Mouse (Mus musculus): ENCODE data around the gene Arhgap5. TPM values are rescaled to one million over a fixed set of nuclear protein-coding genes. Genes with fewer than 3 reads are reported as not detected.
A peak's percentile ranks its signal among the peaks of the same experiment; 100 is the strongest.
"Not testable (repeated sequence)": the region's sequence is repeated elsewhere in the genome, so short reads cannot be mapped to it uniquely, and the experiment has no call there.

The Arhgap5 gene
- polyA plus RNA-seq, 1 experiment: 9.9 TPM

DNA sequence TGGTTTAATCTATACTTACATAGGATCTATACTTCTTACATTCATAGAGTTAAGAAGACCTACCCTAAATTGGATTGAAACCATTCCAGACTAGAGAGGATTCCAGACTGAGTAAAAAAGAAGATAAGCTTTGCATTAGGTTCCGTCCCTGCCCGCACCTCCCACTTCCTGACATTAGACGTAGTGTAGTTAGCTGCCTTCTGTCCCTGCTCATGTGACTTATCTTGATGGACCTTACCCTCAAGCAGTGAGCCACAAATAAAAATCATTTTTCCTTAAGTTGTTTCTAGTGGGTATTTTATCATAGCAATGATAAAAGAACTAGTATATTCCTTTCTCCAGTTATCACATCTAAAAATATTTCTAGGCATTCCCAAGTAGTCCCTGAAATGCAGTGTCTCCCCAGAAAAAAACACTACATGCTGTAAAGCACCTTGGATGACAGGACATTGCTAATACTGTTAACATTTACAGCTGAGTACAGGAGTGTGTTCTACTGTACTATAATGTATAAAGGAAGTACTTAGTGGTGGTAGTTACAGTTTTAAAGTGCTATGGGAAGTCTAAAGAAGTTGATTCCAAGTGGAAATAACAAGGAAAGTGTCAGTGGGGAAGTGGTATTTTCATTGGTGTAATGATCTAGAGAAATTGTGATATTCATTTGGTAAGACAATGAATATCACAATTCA, 51.6 kb downstream of the Arhgap5 start:
- Histone ChIP-seq H3K36me3 (ENCODE audit: control insufficient read depth, insufficient read depth) (peaks cover 12% of the 10 kb centered on the region), H3ac (ENCODE audit: control insufficient read depth, insufficient read length) (no peak overlapping the region), H3K4me2 (ENCODE audit: low read depth) (no peak overlapping the region), H3K27me3 (ENCODE audit: control insufficient read depth, insufficient read depth, insufficient read length) (no peaks in the 10 kb centered on the region), H3K79me2 (ENCODE audit: control insufficient read depth, insufficient read depth) (peaks cover 51% of the 10 kb centered on the region), H3K4me3 (no peak overlapping the region)
- no peak for TF ChIP-seq USF1 (IDR thresholded peaks at IDR 0.05; ENCODE audit: low read depth)
- TF ChIP-seq MAX (IDR thresholded peaks at IDR 0.05; ENCODE audit: low read depth): no peak
- TF ChIP-seq REST (IDR thresholded peaks at IDR 0.05; ENCODE audit: insufficient read depth, insufficient read length): no peak
- no peak for TF ChIP-seq TCF3 (IDR thresholded peaks at IDR 0.05; ENCODE audit: insufficient read length, low read depth)
- no peak for TF ChIP-seq TCF12 (IDR thresholded peaks at IDR 0.05; ENCODE audit: insufficient read depth, poor library complexity, severe bottlenecking)
- no peak for TF ChIP-seq MYOG (IDR thresholded peaks at IDR 0.05; ENCODE audit: control insufficient read depth in 1 of 3, insufficient read depth in 1 of 3, insufficient read length in 2 of 3, low read depth in 2 of 3)
- no peak for TF ChIP-seq POLR2A (IDR thresholded peaks at IDR 0.05; ENCODE audit: insufficient read length, low read depth)
- no peak for TF ChIP-seq E2F4 (IDR thresholded peaks at IDR 0.05; ENCODE audit: insufficient read depth)
- TF ChIP-seq POLR2AphosphoS2 (IDR thresholded peaks at IDR 0.05; ENCODE audit: insufficient read length, low read depth): no peak

DNA sequence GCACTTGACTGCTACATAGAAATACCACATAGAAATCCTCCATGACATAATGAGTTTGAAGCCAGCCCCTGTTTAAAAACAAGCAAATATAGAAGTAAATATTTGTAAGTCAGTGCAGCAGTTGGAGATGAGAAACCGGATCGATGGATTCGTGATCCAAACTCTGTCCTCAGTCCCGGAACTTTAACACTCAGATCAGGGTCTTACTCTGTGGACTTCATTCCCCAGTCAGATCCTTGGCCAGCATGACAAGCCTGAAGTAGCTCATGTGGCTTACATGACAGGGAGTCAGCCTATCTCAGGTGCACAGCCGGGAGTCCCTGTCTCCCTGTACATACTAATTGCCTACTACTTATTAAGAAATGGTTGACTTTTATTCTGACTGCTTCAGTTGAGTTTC, 61.9 kb downstream of the Arhgap5 start:
- Histone ChIP-seq H3K4me2 (ENCODE audit: low read depth) (no peak overlapping the region), H3K4me3 (no peak overlapping the region), H3ac (ENCODE audit: control insufficient read depth, insufficient read length) (no peak overlapping the region), H3K27me3 (ENCODE audit: control insufficient read depth, insufficient read depth, insufficient read length) (no peaks in the 10 kb centered on the region), H3K36me3 (ENCODE audit: control insufficient read depth, insufficient read depth) (peaks cover 49% of the 10 kb centered on the region), H3K79me2 (ENCODE audit: control insufficient read depth, insufficient read depth) (no peaks in the 10 kb centered on the region)
- TF ChIP-seq MYOG (IDR thresholded peaks at IDR 0.05; ENCODE audit: control insufficient read depth in 1 of 3, insufficient read depth in 1 of 3, insufficient read length in 2 of 3, low read depth in 2 of 3): no peak
- TF ChIP-seq POLR2A (IDR thresholded peaks at IDR 0.05; ENCODE audit: insufficient read length, low read depth): no peak
- no peak for TF ChIP-seq TCF3 (IDR thresholded peaks at IDR 0.05; ENCODE audit: insufficient read length, low read depth)
- no peak for TF ChIP-seq REST (IDR thresholded peaks at IDR 0.05; ENCODE audit: insufficient read depth, insufficient read length)
- no peak for TF ChIP-seq CEBPB (IDR thresholded peaks at IDR 0.05; ENCODE audit: insufficient read depth, poor library complexity, severe bottlenecking)
- TF ChIP-seq POLR2AphosphoS2 (IDR thresholded peaks at IDR 0.05; ENCODE audit: insufficient read length, low read depth): no peak
- no peak for TF ChIP-seq E2F4 (IDR thresholded peaks at IDR 0.05; ENCODE audit: insufficient read depth)
- no peak for TF ChIP-seq SRF (IDR thresholded peaks at IDR 0.05; ENCODE audit: control insufficient read depth, insufficient read length, low read depth)
- TF ChIP-seq MYOD1 (IDR thresholded peaks at IDR 0.05; ENCODE audit: control insufficient read depth in 1 of 3, insufficient read length in 2 of 3, low read depth in 2 of 3): no peak
- no peak for TF ChIP-seq TCF12 (IDR thresholded peaks at IDR 0.05; ENCODE audit: insufficient read depth, poor library complexity, severe bottlenecking)
- no peak for TF ChIP-seq USF1 (IDR thresholded peaks at IDR 0.05; ENCODE audit: low read depth)
- no peak for TF ChIP-seq MAX (IDR thresholded peaks at IDR 0.05; ENCODE audit: low read depth)

DNA sequence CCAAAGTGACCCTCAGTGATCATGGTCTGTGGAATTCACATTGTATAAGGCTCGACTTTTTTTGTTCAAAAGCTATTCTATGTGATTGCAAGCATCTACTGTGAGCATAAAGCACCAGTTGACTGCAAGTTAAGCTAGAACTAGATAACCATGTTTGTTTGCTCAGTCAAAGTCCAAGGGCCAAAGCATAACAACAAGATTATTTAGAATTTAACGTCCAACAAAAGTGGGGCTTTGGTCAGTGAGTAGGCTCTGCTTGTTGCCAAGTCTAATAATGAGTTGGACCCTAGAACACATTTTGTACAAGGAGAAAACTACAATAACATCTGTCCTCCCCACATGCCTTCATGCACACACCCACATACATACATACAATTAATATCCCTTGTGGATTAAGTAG, 69.6 kb downstream of the Arhgap5 start:
- H3K27me3 ChIP-seq (ENCODE audit: control insufficient read depth, insufficient read depth, insufficient read length): no peaks in the 10 kb centered on the region
- no peak overlapping the region for H3K4me3 ChIP-seq
- H3K36me3 ChIP-seq (ENCODE audit: control insufficient read depth, insufficient read depth): peaks cover 21% of the 10 kb centered on the region
- TF ChIP-seq POLR2AphosphoS2 (IDR thresholded peaks at IDR 0.05; ENCODE audit: insufficient read length, low read depth) (no peak), MAX (IDR thresholded peaks at IDR 0.05; ENCODE audit: low read depth) (no peak), E2F4 (IDR thresholded peaks at IDR 0.05; ENCODE audit: insufficient read depth) (no peak), USF1 (IDR thresholded peaks at IDR 0.05; ENCODE audit: low read depth) (no peak), SRF (IDR thresholded peaks at IDR 0.05; ENCODE audit: control insufficient read depth, insufficient read length, low read depth) (no peak), TCF3 (IDR thresholded peaks at IDR 0.05; ENCODE audit: insufficient read length, low read depth) (no peak), CEBPB (IDR thresholded peaks at IDR 0.05; ENCODE audit: insufficient read depth, poor library complexity, severe bottlenecking) (no peak), POLR2A (IDR thresholded peaks at IDR 0.05; ENCODE audit: insufficient read length, low read depth) (no peak), MYOG (IDR thresholded peaks at IDR 0.05; ENCODE audit: control insufficient read depth in 1 of 3, insufficient read depth in 1 of 3, insufficient read length in 2 of 3, low read depth in 2 of 3) (no peak)
- no peaks in the 10 kb centered on the region for H3K79me2 ChIP-seq (ENCODE audit: control insufficient read depth, insufficient read depth)
- no peak overlapping the region for H3ac ChIP-seq (ENCODE audit: control insufficient read depth, insufficient read length)
- no peak overlapping the region for H3K4me2 ChIP-seq (ENCODE audit: low read depth)

DNA sequence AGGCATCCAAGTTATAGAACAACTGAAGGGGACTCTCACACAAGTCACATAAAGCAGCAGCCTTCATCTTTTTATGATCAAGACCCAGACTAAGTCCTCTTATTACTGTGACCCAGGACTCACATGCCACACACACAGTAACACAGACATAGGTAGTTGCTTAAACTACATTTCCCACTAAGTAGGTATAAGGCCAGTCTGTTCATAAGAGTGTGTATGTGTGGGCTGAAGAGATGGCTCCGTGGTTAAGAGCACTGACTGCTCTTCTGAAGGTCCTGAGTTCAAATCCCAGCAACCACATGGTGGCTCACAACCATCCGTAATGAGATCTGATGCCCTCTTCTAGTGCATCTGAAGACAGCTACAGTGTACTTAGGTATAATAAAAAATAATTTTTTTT, 82.7 kb downstream of the Arhgap5 start:
- not testable (repeated sequence) for H3ac ChIP-seq (ENCODE audit: control insufficient read depth, insufficient read length); H3K27me3 ChIP-seq (ENCODE audit: control insufficient read depth, insufficient read depth, insufficient read length); H3K4me2 ChIP-seq (ENCODE audit: low read depth); H3K79me2 ChIP-seq (ENCODE audit: control insufficient read depth, insufficient read depth); H3K36me3 ChIP-seq (ENCODE audit: control insufficient read depth, insufficient read depth); H3K4me3 ChIP-seq

DNA sequence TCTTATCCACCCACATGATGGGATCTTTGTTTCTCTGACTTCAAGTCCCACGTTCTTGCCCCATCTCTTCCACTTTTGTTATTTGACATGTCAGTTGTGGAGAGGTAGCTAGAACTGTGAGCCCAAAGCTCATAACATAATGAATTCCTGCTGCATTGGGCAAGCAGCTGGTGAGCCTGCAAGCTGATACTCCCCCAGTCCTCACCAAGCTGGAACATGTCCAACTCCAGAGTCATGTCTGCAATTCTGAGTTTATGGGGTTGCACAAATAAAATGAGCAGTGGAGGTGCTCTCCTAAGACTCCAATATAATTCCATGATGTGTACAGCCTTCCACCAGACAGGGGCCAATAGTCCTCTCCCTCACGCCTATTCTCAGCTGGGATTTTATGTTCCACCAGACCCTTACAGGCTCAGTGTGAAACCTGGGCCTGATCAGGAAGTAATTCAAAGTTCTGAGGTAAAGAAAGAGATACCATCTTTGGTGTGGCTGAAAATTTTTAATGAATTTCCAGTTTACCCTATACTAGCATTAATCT, 83.8 kb downstream of the Arhgap5 start:
- H3K4me3 ChIP-seq: no peak overlapping the region
- H3K36me3 ChIP-seq (ENCODE audit: control insufficient read depth, insufficient read depth): no peaks in the 10 kb centered on the region
- H3K79me2 ChIP-seq (ENCODE audit: control insufficient read depth, insufficient read depth): no peaks in the 10 kb centered on the region
- peak overlapping the region; percentile 16 for H3K4me2 ChIP-seq (ENCODE audit: low read depth)
- no peaks in the 10 kb centered on the region for H3K27me3 ChIP-seq (ENCODE audit: control insufficient read depth, insufficient read depth, insufficient read length)
- H3ac ChIP-seq (ENCODE audit: control insufficient read depth, insufficient read length): no peak overlapping the region
- TF ChIP-seq TCF3 (IDR thresholded peaks at IDR 0.05; ENCODE audit: insufficient read length, low read depth): no peak
- TF ChIP-seq TCF12 (IDR thresholded peaks at IDR 0.05; ENCODE audit: insufficient read depth, poor library complexity, severe bottlenecking): peak; percentile 27
- peak in 2 of 3 experiments; percentile 58 to 62 for TF ChIP-seq MYOD1 (IDR thresholded peaks at IDR 0.05; ENCODE audit: control insufficient read depth in 1 of 3, insufficient read length in 2 of 3, low read depth in 2 of 3)
- TF ChIP-seq MYOG (IDR thresholded peaks at IDR 0.05; ENCODE audit: control insufficient read depth in 1 of 3, insufficient read depth in 1 of 3, insufficient read length in 2 of 3, low read depth in 2 of 3): peak in 1 of 3 experiments; percentile 57
